Mouse (Mus musculus) MEL (cell line): ENCODE data around the gene Dlgap3. TPM values are rescaled to one million over a fixed set of nuclear protein-coding genes. Genes with fewer than 3 reads are reported as not detected.
A peak's percentile ranks its signal among the peaks of the same experiment; 100 is the strongest.

Source experiments
- DNase-seq: peaks from one replicate; pipeline ENCODE4 v3.0.0; 2011; ENCODE audit warnings: low read depth, low spot score
- H3K27ac ChIP-seq: 2 replicates; pipeline ENCODE4 v1.5.1; 2012; ENCODE audit warnings: low read depth, mild to moderate bottlenecking, control low read depth, low read length, moderate library complexity; ENCODE audit not compliant: control insufficient read depth
- H3K27me3 ChIP-seq, 2 experiments: fragments of 150-350 bp in 1 of 2; sonication (generic) in 1 of 2; 2 replicates each; pipeline ENCODE4 v1.6.1; 2012; ENCODE audit warnings: low read length in 2 of 2, mild to moderate bottlenecking in 2 of 2, improper control_type of control experiment in 1 of 2, moderate library complexity in 1 of 2; ENCODE audit not compliant: insufficient read depth in 2 of 2, control insufficient read depth in 1 of 2
- H3K36me3 ChIP-seq, 2 experiments: 2 replicates each; pipeline ENCODE4 v1.6.1; 2012 to 2014; ENCODE audit warnings: low read length in 2 of 2, improper control_type of control experiment in 1 of 2, inconsistent platforms in 1 of 2, mild to moderate bottlenecking in 1 of 2; ENCODE audit not compliant: insufficient read depth in 2 of 2, control insufficient read depth in 1 of 2
- H3K4me1 ChIP-seq, 2 experiments: fragments of 150-350 bp in 1 of 2; sonication (generic) in 1 of 2; 2 replicates each; pipeline ENCODE4 v1.6.1; 2012; ENCODE audit warnings: low read length in 2 of 2, improper control_type of control experiment in 1 of 2, mild to moderate bottlenecking in 1 of 2; ENCODE audit not compliant: insufficient read depth in 2 of 2, control insufficient read depth in 1 of 2
- H3K4me3 ChIP-seq, 2 experiments: fragments of 150-350 bp in 1 of 2; sonication (generic) in 1 of 2; 2 replicates each; pipeline ENCODE4 v1.5.1; 2012; ENCODE audit warnings: low read depth in 2 of 2, low read length in 2 of 2, mild to moderate bottlenecking in 2 of 2, moderate library complexity in 2 of 2, control low read depth in 1 of 2, improper control_type of control experiment in 1 of 2; ENCODE audit not compliant: control insufficient read depth in 1 of 2, insufficient read depth in 1 of 2
- H3K79me2 ChIP-seq: 2 replicates; pipeline ENCODE4 v1.6.1; 2012; ENCODE audit warnings: mild to moderate bottlenecking, low read length, moderate library complexity; ENCODE audit not compliant: control insufficient read depth, poor library complexity, insufficient read depth
- H3K9ac ChIP-seq: 2 replicates; pipeline ENCODE4 v1.6.1; 2012; ENCODE audit warnings: low read depth, mild to moderate bottlenecking, control low read depth, low read length, moderate library complexity; ENCODE audit not compliant: control insufficient read depth, poor library complexity, severe bottlenecking
- H3K9me3 ChIP-seq: fragments of 150-350 bp; sonication (generic); replicated peaks from 2 replicates; pipeline ENCODE4 v1.6.1; 2012; ENCODE audit warnings: mild to moderate bottlenecking, low read length, improper control_type of control experiment, moderate library complexity; ENCODE audit not compliant: insufficient read depth
- BHLHE40 ChIP-seq: IDR thresholded peaks from 2 replicates; pipeline ENCODE4 v1.6.1; 2012; ENCODE audit warnings: low read depth, mild to moderate bottlenecking, inconsistent platforms, low read length, improper control_type of control experiment, borderline replicate concordance
- CHD1 ChIP-seq: IDR thresholded peaks from 2 replicates; pipeline ENCODE4 v1.6.1; 2012; ENCODE audit warnings: low read depth, mild to moderate bottlenecking, inconsistent platforms, low read length, improper control_type of control experiment
- E2F4 ChIP-seq: IDR thresholded peaks from 2 replicates; pipeline ENCODE4 v1.6.1; 2011; ENCODE audit warnings: low read depth, low read length, improper control_type of control experiment, borderline replicate concordance
- EP300 ChIP-seq, 2 experiments: IDR thresholded peaks; 2 replicates each; pipeline ENCODE4 v1.6.1; 2011; ENCODE audit warnings: improper control_type of control experiment in 2 of 2, low read length in 2 of 2, low read depth in 1 of 2, mild to moderate bottlenecking in 1 of 2
- ETS1 ChIP-seq: IDR thresholded peaks from 2 replicates; pipeline ENCODE4 v1.6.1; 2012; ENCODE audit warnings: low read depth, mild to moderate bottlenecking, inconsistent platforms, low read length, improper control_type of control experiment, moderate library complexity
- GATA1 ChIP-seq: IDR thresholded peaks from 2 replicates; pipeline ENCODE4 v1.6.1; 2011; ENCODE audit warnings: low read depth, low read length, improper control_type of control experiment
- HCFC1 ChIP-seq: IDR thresholded peaks from 2 replicates; pipeline ENCODE4 v1.6.1; 2012; ENCODE audit warnings: low read depth, mild to moderate bottlenecking, inconsistent platforms, low read length, improper control_type of control experiment, moderate library complexity
- JUND ChIP-seq: IDR thresholded peaks from 2 replicates; pipeline ENCODE4 v1.6.1; 2011; ENCODE audit warnings: low read depth, mild to moderate bottlenecking, improper control_type of control experiment, low read length
- KAT2A ChIP-seq: conservative IDR thresholded peaks from 2 replicates; pipeline ENCODE4 v1.6.1; 2012; ENCODE audit warnings: low read depth, low read length, improper control_type of control experiment, inconsistent platforms
- MAFK ChIP-seq: IDR thresholded peaks from 2 replicates; pipeline ENCODE4 v1.6.1; 2011; ENCODE audit warnings: low read depth, mild to moderate bottlenecking, low read length, improper control_type of control experiment, borderline replicate concordance
- MAZ ChIP-seq: IDR thresholded peaks from 2 replicates; pipeline ENCODE4 v1.6.1; 2012; ENCODE audit warnings: low read depth, mild to moderate bottlenecking, inconsistent platforms, low read length, improper control_type of control experiment
- MEF2A ChIP-seq: IDR thresholded peaks from 2 replicates; pipeline ENCODE4 v1.6.1; 2014; ENCODE audit warnings: low read depth, mild to moderate bottlenecking, inconsistent platforms, low read length, improper control_type of control experiment; ENCODE audit not compliant: poor library complexity, insufficient replicate concordance, severe bottlenecking; ENCODE audit errors: extremely low read depth
- MYB ChIP-seq: IDR thresholded peaks from 2 replicates; pipeline ENCODE4 v1.6.1; 2011; ENCODE audit warnings: mild to moderate bottlenecking, low read depth, low read length, improper control_type of control experiment
- MYC ChIP-seq: IDR thresholded peaks from 2 replicates; pipeline ENCODE4 v1.6.1; 2011; ENCODE audit warnings: low read depth, mild to moderate bottlenecking, low read length, improper control_type of control experiment, moderate library complexity
- NELFE ChIP-seq: IDR thresholded peaks from 2 replicates; pipeline ENCODE4 v1.6.1; 2011; ENCODE audit warnings: low read depth, low read length, improper control_type of control experiment
- POLR2A ChIP-seq, 2 experiments: IDR thresholded peaks; 2 replicates each; pipeline ENCODE4 v1.6.1; 2011 to 2012; ENCODE audit warnings: low read length in 2 of 2, mild to moderate bottlenecking in 2 of 2, control low read depth in 1 of 2, improper control_type of control experiment in 1 of 2, low read depth in 1 of 2, moderate library complexity in 1 of 2; ENCODE audit not compliant: control insufficient read depth in 1 of 2, insufficient read depth in 1 of 2, poor library complexity in 1 of 2
- POLR2AphosphoS2 ChIP-seq: IDR thresholded peaks from 2 replicates; pipeline ENCODE4 v1.6.1; 2011; ENCODE audit warnings: low read length, improper control_type of control experiment
- RAD21 ChIP-seq: IDR thresholded peaks from 2 replicates; pipeline ENCODE4 v1.6.1; 2011; ENCODE audit warnings: mild to moderate bottlenecking, low read depth, low read length, improper control_type of control experiment
- SIN3A ChIP-seq: IDR thresholded peaks from 2 replicates; pipeline ENCODE4 v1.6.1; 2012; ENCODE audit warnings: low read length, improper control_type of control experiment, inconsistent platforms
- SMC3 ChIP-seq: IDR thresholded peaks from 2 replicates; pipeline ENCODE4 v1.6.1; 2011; ENCODE audit warnings: low read depth, low read length, improper control_type of control experiment
- TBP ChIP-seq: IDR thresholded peaks from 2 replicates; pipeline ENCODE4 v1.8.0; 2011; ENCODE audit warnings: low read depth, low read length, improper control_type of control experiment
- UBTF ChIP-seq: IDR thresholded peaks from 2 replicates; pipeline ENCODE4 v1.6.1; 2012; ENCODE audit warnings: low read depth, mild to moderate bottlenecking, inconsistent platforms, low read length, improper control_type of control experiment, moderate library complexity, borderline replicate concordance; ENCODE audit not compliant: insufficient read depth
- polyA plus RNA-seq, 2 experiments: library from polyadenylated mRNA; stranded (reverse) in 1 of 2; unstranded in 1 of 2; fragments of >175 nt in 1 of 2; fragments of >200 nt in 1 of 2; gene quantifications; 2 replicates each; pipeline versions ENCODE4 v1.2.1 to v1.2.4; 2012; ENCODE audit warnings: low replicate concordance in 2 of 2, low read depth in 1 of 2; ENCODE audit not compliant: insufficient read length in 2 of 2, insufficient read depth in 1 of 2, missing spikeins in 1 of 2
- total RNA-seq: library from RNA; depleted of rRNA; stranded (reverse); fragments of 300-350 nt; gene quantifications from 2 replicates; pipeline ENCODE4 v1.2.3, GENCODE M21; 2012

The Dlgap3 gene
- total and polyA plus RNA-seq, 3 experiments, result not detected

- no peaks in the 10 kb centered on the region for H3K27me3 ChIP-seq
- H3K4me1 ChIP-seq, result no peaks in the 10 kb centered on the region
- H3K4me3 ChIP-seq, result no peak overlapping the region
- DNase-seq, result no peak
- no peak for TF ChIP-seq RAD21
- no peak for TF ChIP-seq CHD1
- TF ChIP-seq TBP, result no peak
- TF ChIP-seq JUND, result no peak
- no peak for TF ChIP-seq SMC3
- no peak for TF ChIP-seq ETS1
- TF ChIP-seq HCFC1, result no peak
- no peak for TF ChIP-seq BHLHE40
- no peak for TF ChIP-seq MEF2A
- no peak for TF ChIP-seq MYB
- TF ChIP-seq EP300 (IDR thresholded peaks at IDR 0.05; ENCODE audit: low read depth in 1 of 2, low read length in 2 of 2), result no peak
- no peaks in the 10 kb centered on the region for H3K79me2 ChIP-seq
- no peaks in the 10 kb centered on the region for H3K9me3 ChIP-seq
- H3K9ac ChIP-seq, result no peak overlapping the region
- no peaks in the 10 kb centered on the region for H3K36me3 ChIP-seq
- H3K27ac ChIP-seq, result no peak overlapping the region
These were observed 3.6 kb downstream of the Dlgap3 start for GRCm38 (mm10) chr4:127172614-127173013.

GRCm38 (mm10) chr4:127173461-127173860 lies 4.5 kb downstream of the Dlgap3 start:
- DNase-seq, result peak; percentile 49
- peak; percentile 63 for TF ChIP-seq SIN3A
- no peak for TF ChIP-seq POLR2A (IDR thresholded peaks at IDR 0.05; ENCODE audit: control insufficient read depth in 1 of 2, insufficient read depth in 1 of 2, low read depth in 1 of 2, low read length in 2 of 2, poor library complexity in 1 of 2)

GRCm38 (mm10) chr4:127174075-127174899 lies 5.3 kb downstream of the Dlgap3 start:
- H3K36me3 ChIP-seq, result no peaks in the 10 kb centered on the region
- H3K9ac ChIP-seq, result no peak overlapping the region
- no peaks in the 10 kb centered on the region for H3K27me3 ChIP-seq
- no peaks in the 10 kb centered on the region for H3K79me2 ChIP-seq
- H3K4me1 ChIP-seq, result no peaks in the 10 kb centered on the region
- H3K27ac ChIP-seq, result no peak overlapping the region
- DNase-seq, result no peak
- TF ChIP-seq MAZ, result no peak
- no peak for TF ChIP-seq MYC
- no peak for TF ChIP-seq ETS1
- no peak for TF ChIP-seq KAT2A
- no peak for TF ChIP-seq SMC3
- TF ChIP-seq E2F4, result no peak
- TF ChIP-seq POLR2AphosphoS2, result no peak
- TF ChIP-seq TBP, result no peak
- no peak for TF ChIP-seq UBTF
- TF ChIP-seq GATA1, result no peak
- TF ChIP-seq NELFE, result no peak
- TF ChIP-seq MAFK, result no peak
- no peak for TF ChIP-seq MYB
- no peak for TF ChIP-seq BHLHE40
- no peaks in the 10 kb centered on the region for H3K9me3 ChIP-seq
- H3K4me3 ChIP-seq, result no peak overlapping the region

More at GRCm38 (mm10) chr4:127173461-127173860, 4.5 kb downstream of the Dlgap3 start:
- H3K4me3 ChIP-seq, result no peak overlapping the region
- H3K9ac ChIP-seq, result no peak overlapping the region
- H3K27ac ChIP-seq, result no peak overlapping the region
- H3K4me1 ChIP-seq, result no peaks in the 10 kb centered on the region
- no peaks in the 10 kb centered on the region for H3K9me3 ChIP-seq
- H3K27me3 ChIP-seq, result no peaks in the 10 kb centered on the region
- no peaks in the 10 kb centered on the region for H3K36me3 ChIP-seq
- H3K79me2 ChIP-seq, result no peaks in the 10 kb centered on the region
